Mouse (Mus musculus) 3T3-L1 (cell line): ENCODE measurements around the gene Gm38394.
"Not testable (repeated sequence)": the region's sequence is repeated elsewhere in the genome, so short reads cannot be mapped to it uniquely, and the experiment has no call there.

Experiments used
- DNase-seq: peaks from one replicate; pipeline ENCODE4 v3.0.0-alpha.2; 2015; ENCODE audit warnings: low read depth, low spot score

The Gm38394 gene

DNA sequence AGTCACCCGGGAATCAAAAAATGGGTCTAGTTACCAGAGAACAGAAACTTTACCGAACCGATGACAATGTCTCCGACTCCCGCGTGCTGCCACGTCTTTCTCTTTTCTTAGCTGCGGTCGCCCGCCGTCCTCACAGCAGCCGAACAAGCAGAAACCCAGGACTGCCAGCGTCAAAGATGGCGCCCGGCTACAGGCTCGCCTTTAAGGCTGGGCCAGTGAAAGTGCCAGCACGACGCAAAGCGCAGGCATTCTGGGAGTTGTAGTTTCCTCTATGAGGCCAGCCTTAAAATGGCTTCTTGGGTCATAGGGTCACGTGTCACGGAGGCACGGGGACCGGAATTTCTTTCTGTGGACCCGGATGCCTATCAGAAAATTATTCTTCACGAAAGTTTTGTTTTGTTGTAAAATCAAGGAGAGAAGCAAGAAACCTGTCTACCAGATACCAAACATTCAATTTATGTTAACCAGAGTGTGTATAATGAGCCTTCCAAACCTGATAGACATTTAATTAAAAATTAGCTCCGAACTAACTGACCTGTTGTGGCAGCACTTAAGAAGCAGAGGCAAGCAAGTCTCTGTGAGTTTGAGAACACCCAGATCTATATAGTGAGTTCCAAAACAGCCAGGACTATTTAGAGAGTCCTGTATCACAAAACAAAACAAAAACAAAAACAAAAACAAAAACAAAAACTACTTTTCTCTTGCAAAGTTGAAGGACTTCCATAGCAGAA is at the start of gene Gm38394:
Gm38394 (minus strand) TSS at position 116 of the 731 bp plus-strand sequence.
- DNase-seq, result peak; percentile 98

DNA sequence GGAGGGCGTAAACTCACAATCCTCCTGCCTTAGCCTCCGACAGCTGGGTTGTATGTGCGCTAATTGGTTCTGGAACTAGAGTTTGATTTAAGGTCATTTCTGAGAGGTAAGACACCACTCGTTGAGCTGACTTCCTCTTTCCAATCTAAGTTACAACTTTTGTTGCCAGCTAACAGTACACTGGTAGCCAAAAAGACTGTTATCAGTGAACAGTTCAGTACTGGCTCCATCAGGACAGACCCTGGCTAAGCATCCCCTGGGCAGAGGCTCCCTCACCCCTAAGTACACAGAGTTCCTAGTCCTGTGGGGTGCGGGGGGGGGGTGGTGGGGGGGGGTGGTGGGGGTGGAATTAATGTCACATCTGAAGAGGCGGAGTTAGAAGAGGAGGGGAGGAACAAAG is 49.8 kb upstream of the Gm38394 start:
- DNase-seq, result no peak

DNA sequence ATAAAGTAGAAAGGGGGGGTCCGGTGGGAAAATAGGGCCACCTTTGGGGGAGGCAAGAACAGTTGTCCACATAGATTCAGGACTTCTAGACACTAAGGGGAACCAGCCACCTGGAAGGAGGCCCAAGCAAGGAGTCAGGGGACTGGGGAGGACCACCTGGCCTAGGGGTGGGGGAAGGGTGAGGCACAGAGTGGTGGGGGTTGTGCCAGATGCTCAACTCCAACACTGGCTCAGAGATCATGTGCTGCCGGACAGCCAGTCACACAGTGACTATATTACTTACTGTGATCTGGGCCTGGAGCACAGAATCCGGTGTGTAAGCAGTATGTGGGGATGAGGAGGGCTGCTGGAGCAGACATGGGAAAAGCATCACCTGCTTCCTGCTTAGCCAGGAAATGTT is 48.2 kb upstream of the Gm38394 start:
- DNase-seq, result no peak

DNA sequence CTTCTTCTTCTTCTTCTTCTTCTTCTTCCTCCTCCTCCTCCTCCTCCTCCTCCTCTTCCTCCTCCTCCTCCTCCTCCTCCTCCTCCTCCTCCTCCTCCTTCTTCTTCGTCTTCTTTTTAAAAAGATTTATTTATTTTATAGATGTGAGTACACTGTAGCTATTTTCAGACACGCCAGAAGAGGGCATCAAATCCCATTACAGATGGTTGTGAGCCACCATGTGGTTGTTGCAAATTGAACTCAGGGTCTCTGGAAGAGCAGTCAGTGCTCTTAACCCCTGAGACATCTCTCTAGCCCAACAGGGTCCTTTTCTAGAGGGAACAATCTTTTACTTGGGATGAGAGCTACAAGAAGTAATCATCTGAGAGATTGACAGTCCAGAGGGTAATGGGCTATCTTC is 40.7 kb upstream of the Gm38394 start:
- DNase-seq, result peak; percentile 51

DNA sequence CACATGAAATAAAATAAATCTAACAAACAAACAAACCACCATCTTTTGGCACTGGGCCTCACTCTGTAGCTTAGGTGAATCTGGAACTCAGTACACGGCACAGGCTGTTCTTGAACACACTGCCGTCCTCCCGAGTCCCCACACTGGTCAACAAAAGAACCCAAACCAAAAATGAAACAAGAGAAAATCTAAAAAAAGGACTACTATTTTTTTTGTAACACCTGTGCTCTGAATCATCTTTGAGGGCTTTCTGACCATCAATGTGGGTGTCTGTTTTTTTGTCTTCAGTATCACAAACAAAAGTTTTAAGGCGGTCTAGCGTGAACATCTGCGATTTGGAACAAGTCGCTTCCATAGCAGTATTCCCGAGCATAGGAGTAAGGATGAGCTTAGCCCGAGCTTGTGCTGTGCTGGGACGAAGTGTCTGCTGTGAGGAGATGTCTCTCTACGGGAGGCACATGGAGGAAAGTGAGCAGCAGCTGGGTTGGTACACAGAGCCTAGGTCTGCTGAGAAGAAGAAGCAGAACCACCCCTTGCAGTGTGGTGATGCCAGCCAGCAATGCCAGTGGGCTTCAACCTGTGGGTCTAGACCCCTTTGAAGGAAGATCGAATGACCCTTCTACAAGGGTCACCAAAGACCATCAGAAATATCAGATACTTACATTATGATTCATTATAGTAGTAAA is 37.0 kb upstream of the Gm38394 start:
- DNase-seq, result no peak

DNA sequence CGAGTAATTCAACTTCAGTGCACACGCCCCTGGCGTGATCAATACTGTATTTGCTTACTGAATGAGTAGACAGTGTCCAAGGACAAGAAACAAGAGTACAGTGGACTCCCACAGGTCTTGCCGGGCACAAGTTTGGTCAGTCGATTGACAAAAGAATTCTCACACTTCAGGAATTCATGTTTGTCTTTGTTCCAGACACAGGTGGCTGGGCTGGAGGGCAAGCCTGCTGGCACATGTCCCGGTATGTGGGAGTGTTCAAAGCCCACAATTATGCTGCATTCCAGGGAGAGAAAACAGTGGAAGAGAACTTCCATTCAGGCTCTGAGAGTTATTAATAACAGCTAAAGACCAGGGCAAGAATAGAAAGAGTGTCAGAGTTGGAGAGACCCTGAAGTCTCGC is 34.8 kb upstream of the Gm38394 start:
- peak; percentile 91 for DNase-seq

DNA sequence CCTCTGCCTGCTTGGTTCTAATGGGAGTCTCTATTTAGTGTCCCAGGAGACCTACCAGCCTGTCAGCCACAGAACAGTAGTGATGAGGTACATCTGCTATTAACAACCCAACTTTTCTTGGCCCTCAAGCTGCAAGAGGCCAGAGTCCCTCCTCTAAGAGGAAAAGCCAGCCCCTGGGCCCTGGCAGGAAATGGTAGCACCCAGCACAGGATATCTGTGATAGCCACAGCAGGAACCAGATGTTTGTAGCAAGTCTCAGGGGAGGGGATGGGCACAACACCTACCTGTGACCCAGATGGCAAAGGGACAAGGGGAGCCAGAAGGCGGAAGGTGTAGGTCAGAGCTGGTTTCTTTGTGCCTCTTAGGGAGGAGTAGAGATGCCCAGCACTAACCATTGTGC is 33.8 kb upstream of the Gm38394 start:
- peak; percentile 32 for DNase-seq

DNA sequence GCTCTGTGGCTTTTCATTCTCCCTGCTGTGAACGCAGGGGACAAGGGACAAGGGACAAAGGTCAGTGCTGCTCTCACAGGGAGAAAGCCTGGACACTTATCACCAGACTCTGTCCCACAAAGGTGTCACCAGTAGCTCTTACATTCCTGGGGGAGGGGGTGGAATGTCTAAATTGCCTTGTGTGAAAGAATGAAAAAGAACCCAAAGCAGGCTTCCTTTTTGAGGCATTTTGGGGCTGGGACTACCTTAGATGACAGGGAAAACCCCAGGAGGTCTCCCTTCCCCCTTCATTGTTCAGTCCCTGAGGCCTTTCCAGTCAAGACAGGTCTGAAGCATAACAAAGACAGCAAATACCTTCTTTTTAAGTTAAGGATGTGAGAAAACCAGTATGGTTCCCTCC is 33.2 kb upstream of the Gm38394 start:
- DNase-seq, result no peak

DNA sequence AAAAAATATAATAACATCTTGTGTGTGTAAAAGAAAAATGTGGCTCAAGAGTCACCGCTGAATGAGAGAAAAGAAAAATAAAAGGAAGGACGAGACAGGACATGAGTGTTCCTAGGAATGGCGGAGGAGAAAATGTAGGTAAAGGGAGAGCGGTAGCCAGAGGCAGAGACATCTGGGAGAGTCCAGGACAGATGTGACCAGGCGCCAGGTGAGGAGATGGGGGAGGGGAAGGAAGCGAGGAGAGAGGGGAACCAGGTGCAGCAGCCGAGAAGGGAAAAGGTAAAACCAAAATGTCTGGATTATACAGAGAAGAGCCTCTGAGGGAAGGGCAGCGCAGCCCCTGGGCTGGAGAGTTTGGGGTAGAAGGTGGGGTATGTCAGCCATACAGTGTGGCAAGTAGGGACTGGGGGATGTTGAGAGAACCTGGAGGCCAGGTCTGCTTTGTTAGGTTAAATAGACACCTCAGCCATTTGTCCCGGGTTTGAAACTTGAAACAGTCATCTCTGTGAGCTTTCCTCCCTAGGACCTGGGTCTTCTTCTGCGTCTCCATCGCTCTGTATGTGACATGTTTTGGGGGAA is 32.5 kb upstream of the Gm38394 start:
- no peak for DNase-seq

DNA sequence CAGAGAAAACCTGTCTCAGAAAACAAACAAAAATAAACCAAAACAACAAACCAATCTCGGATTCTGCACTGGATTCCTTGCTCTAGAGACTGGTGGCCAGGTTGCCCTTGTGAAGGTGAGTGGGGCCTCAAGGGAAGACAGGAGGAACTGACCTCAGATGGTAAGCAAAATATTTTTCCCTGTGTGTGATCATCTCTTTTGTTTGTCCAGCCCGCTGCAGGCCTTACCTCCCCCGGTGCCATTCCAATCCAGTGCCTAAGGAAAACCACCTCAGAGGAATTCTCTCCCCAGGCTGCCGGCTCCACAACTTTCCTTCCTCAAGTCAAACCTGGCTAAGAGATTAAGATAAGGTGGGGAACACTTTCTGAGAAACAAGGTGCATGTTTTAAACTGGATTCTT is 31.1 kb upstream of the Gm38394 start:
- no peak for DNase-seq

DNA sequence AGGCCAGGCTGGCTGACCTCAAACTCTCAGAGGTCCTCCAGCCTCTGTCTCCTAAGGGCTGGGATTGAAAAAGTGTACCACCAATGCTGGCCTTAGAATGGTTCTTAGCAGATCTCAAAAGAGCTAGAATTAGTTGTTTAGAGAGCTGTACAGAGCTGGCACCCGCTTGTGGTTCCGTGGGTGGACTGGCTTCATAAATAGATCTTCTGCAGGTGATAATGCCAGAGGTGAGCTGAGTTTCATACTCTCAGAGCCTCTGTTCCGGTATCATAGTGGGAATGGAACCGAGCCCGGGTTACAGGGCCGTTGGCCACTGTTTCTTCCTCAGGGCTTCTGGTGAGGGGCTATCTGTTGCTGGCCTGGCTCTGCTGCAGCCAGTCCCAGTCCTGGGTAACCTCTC is 29.9 kb upstream of the Gm38394 start:
- no peak for DNase-seq

DNA sequence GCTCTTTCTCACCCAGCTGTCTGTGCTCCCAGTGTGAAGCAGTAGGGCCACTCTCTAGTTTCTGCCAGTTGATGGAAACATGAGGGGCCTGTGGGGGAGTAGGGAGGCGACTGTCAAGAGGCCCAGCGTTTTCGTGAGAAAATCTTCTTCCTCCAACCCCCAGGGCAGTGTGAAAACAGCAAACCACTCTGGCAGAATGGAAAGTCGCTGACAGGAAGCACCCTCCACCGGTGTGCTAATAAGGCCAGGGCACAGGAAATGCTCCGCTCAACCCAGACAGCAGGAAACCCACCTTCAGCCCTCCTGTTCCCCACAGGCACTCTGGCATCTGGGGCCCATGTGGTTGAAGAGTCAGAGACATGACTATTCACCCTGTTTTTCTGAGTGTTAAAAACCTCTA is 28.8 kb upstream of the Gm38394 start, which contains the start of gene Lax1:
Lax1 (minus strand) TSS at position 212 of the 400 bp plus-strand sequence.
- no peak for DNase-seq

DNA sequence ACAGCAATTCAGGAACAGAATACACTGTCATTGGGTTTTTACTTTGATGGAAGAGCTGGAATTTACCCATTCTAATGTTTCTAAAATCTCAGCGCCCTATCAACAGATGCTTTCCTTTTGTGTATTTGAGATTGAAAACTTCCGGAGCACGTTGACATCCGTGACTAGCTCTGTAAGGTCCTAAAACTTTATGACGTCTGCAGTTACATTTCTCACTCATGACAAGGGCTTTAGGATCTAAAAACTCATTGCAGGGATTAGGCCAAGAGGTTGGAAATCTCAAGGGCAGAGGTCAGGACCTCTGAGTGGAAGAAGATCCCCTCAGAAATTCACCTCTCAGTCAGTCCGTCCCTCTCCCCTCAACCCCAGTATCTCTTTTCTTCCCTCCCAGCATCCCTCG is 27.2 kb upstream of the Gm38394 start:
- DNase-seq, result no peak

DNA sequence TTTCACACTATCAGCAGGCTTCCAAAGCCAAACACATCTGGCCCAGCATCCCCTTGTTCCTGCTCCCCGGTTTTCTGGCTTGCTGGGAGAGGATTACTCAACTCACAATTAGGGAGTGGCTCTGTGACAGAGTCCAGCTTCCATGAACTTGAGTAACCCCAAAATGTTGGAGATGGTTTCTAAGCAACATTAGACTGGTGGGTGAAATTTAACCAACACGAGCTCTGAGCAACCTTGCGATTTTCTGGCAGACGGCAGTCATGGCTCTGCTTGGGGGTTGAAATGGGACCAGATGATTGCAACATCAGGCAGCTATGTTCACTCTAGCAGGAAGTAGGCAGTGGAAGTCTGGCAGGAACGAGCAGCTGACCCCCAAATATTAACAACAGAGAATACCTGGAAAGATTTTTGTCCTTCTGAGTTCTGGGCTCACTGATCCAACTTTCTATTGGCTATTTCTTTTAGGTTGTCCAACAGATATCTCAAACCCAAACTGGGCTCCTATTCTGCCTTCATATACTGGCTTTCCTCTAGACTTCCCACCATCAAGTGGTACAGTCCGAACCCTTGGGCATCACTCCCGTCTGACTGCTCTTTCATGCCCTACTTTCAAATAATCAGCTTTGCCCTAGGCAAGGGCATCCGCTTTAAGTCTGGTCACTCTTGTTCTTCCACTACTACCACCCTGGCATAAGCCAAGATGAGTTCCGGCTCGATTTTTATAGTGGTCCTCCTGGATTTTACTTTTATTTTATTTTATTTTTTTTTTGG is 24.8 kb upstream of the Gm38394 start:
- peak; percentile 91 for DNase-seq

DNA sequence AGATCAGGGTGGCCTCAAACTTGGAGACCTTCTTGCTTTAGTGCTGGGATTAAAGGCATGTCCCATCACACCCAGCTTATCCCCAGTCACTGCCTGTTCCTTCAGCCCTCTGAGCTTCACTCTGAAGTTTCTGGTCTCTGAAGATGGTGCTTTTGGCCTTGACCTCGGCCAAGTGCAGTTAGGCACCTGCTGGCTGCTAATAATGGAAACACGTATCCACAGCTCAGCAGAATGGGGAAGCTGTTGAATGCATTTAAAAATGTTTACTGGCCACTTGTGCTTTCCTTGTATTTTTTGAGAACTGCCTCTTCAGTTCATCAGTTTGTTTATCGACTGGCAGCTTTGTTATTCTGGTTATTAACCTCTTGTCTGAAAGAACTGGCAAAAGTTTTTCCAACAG is 10.7 kb upstream of the Gm38394 start:
- DNase-seq, result no peak

DNA sequence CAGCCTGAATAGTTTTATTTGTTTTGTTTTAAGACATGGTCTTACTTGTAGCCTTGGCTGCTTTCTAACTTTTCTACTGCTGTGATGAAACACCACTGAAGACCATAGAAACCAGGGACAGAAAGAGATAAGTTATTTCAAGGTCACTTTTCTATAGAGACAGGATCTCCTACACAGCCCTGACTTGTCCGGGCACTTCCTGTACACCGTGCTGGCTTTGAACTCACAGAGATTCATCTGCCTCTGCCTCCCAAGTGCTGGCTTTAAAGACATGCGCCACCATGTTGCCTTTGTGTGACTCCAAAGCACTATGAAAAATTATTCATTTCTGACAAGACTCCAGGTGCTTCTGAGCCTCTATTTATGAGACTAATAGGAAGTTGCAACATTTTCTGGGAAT is 10.1 kb upstream of the Gm38394 start:
- no peak for DNase-seq

DNA sequence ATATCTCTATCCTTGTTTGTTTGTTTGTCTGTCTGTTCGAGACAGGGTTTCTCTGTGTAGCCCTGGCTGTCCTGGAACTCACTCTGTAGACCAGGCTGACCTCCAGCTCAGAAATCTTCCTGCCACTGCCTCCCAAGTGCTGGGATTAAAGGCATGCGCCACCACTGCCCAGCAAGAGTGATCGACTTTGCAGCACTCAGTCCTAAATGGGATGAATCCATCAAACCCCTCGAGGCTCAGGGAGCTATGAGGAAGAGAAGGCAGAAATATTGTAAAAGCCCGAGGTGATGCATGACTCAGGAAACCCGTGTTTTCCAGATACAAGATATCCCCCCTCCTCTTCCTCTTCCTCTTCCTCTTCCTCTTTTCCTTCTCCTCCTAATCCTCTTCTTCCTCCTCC is 9.7 kb upstream of the Gm38394 start:
- no peak for DNase-seq

DNA sequence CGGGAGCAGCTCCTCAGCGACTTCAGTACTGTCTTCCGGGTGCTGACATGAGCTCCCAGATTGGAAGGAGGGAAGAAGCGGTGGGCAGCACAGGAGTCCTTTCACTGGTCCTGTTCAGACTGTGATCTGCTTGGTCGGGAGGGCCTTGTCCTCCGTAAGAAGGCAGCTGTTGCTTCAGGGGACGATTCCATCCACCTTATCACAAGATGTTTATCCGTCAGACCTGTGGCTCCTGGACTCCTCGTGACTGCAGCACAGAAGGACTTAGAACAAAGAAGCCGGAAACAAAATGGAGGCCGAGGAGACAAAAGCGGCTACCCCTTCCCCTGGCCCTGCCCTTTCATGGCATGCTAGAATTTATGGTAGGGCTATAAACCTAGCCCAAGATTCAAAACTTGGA is 9.1 kb upstream of the Gm38394 start:
- DNase-seq, result no peak

DNA sequence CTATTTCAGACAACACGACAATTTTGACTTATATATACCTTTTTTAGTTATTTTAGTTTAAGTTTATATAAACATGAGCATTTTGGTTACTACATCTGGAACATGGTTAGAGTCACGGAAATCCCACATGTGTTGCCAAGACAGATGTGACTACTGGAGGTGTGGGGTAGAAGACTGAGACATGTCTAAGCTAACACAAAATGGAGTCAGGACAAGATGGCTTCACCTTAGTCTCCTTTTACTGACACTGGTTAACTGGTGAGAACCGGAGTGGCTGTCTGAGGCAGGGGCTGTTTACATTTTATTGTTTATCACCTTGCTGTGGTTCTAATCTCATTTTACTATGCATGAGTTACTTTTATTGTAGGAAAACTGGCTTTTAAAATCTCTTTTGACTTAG is 7.5 kb upstream of the Gm38394 start:
- DNase-seq, result no peak

DNA sequence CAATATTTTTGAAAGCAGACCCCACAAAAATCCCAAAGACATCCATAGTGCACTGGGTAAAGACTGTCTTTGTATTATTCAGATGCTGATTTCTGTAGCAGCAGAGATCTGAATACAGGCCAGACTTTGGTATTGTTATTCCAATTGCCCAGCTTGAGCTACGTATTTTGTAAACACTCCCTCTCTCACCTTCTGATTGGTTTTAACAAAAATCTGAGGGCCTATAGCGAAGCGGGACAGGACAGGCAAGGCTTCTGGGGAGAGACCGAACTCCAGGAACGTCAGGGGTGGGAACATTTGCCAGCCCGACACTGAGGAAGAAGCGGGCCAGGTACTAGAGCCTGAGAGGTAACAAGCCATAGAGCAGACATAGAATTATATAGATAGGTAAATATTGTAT is 6.6 kb upstream of the Gm38394 start:
- DNase-seq, result no peak

DNA sequence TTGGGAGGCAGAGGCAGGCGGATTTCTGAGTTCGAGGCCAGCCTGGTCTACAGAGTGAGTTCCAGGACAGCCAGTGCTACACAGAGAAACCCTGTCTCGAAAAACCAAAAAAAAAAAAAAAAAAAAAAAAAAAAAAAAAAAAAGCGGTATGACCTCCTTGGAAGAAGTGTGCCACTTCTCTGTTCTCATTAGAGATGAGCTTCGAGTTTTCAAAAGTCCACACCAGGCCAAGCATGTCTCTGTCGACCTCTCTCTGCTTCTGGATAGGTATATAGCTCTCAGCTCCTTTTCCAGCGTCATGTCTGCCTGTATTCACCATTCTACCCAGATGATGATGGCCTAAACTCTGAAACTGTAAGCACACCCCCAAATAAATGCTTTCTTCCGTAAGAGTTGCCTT is 4.6 kb upstream of the Gm38394 start:
- DNase-seq, result not testable (repeated sequence)
